Mouse (Mus musculus): ENCODE results near the gene AA986860.

DNA sequence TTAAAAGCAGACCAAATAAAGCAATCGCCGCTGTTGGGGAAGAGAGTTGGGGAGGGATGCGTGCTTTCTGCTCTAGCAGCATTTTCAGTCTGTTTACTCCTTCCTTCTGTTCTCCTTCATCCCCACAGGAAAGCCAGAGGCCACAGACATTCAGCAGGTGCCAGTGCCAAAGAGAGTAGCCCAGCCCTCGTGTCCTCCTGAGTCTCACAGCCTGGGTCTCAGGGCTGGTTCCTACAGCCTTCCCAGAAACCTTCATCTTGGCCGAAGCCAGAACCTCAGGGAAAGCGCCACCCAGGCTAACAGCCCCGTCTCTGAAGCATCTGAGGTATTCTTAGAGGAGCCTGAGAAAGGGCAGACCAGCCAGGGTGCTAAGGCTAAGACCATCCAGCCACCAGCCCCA lies 10.4 kb downstream of the AA986860 start:
- TF ChIP-seq EP300 (IDR thresholded peaks at IDR 0.05; ENCODE audit: insufficient read depth, low read depth, low read length) (no peak), CTCF (IDR thresholded peaks at IDR 0.05; ENCODE audit: low read depth, low read length) (no peak)

Measured in ES-Bruce4 (cell line).